Mouse (Mus musculus): ENCODE measurements around the gene Zfp286. TPM values are rescaled to one million over a fixed set of nuclear protein-coding genes. Genes with fewer than 3 reads are reported as not detected.

The Zfp286 gene
- total RNA-seq, 2 experiments from 2014 or later: 1.8 to 2.3 TPM

DNA sequence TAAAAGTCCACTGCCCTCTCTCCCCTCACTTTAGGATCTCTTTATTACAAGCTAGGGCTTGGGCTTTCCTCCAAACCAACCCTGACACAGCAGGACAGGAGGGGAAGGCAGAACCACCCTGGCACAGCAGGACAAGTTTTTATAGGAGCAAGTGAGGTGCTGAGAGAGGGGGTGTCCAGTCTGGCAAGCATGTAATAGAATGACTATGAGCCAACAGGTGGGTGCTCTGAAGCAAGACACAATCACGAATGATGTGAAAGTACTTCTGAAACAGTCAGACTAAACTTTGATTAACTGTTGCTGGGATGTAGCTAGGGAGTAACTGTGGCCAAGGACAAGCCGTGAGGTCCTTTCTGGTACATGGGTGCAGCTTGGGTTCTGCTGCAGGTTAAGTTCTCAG, 83.1 kb downstream of the Zfp286 start:
- DNase-seq: no peak

Other genes starting within 250 kb of the Zfp286 start
- gene Ubb, start 238.3 kb downstream of the Zfp286 start, total RNA-seq (2021): 1,000 to 10,000 TPM; 1,237 to 1,515 TPM
- gene Trpv2, start 215.0 kb downstream of the Zfp286 start, total RNA-seq (2021): 1 to 10 TPM; 2.0 to 3.7 TPM
- gene Lrrc75a, start 140.9 kb downstream of the Zfp286 start, total RNA-seq (2021): 10 to 100 TPM; 28.0 to 31.8 TPM
- 10 to 100 TPM; 38.0 to 42.6 TPM for gene Mmgt2, start 140.8 kb downstream of the Zfp286 start, total RNA-seq (2021)
- gene Zfp287, start 57.6 kb downstream of the Zfp286 start, total RNA-seq (2021): 1 to 10 TPM; 3.2 to 3.8 TPM
- gene Gm10428, start 36.4 kb downstream of the Zfp286 start, total RNA-seq (2021): not detected
- gene Trim16, start 30.8 kb upstream of the Zfp286 start, total RNA-seq (2021): 1 to 10 TPM; 5.8 to 6.6 TPM
- gene Fbxw10, start 57.6 kb upstream of the Zfp286 start, total RNA-seq (2021): under 1 TPM; 0.72 to 0.83 TPM
- gene Tvp23b, start 90.0 kb upstream of the Zfp286 start, total RNA-seq (2021): 10 to 100 TPM; 50.8 to 56.2 TPM
- not detected for gene Cdrt4, start 161.7 kb upstream of the Zfp286 start, total RNA-seq (2021)

Measured in adrenal gland, postnatal 36 days (tissue).